9 mouse cellular contexts compared by ENCODE assay signal in genomic region chr9:98697155-98697554, GRCm38 (mm10).
DNase-seq lines count a peak whose midpoint lies in the region; ATAC-seq and TF ChIP-seq lines count a peak whose summit lies in the region.
"Had no signal": no experiment of that assay in that cellular context is flagged by ENCODE, and none has a peak within 500 bp of the region (broad histone marks: within the 10 kb centered on the region; RNA-seq: fewer than 3 reads in every experiment).

No protein-coding gene starts in this region.

- H3K9ac ChIP-seq in forebrain, postnatal 0 days: no peak overlapping the region
- no peak overlapping the region for H3K9ac ChIP-seq in forebrain, embryonic 12.5 days
- H3K9ac ChIP-seq in liver, postnatal 0 days (replicated peaks): no peak overlapping the region
- no peak overlapping the region for H3K9ac ChIP-seq in liver, embryonic 11.5 days (ENCODE audit: low read depth, low read length)

- DNase-seq in forebrain, postnatal 0 days: peak; percentile 9
- DNase-seq in liver, postnatal 0 days: no peak
- no peak for DNase-seq in liver
- DNase-seq in ES-CJ7 (ENCODE audit: low read depth, low spot score): peak; percentile 52
- DNase-seq in embryo, embryonic 9.5 days (ENCODE audit: extremely low spot score): peak; percentile 33
- DNase-seq in retina, embryonic 14.5 days (ENCODE audit: low spot score): no peak
- DNase-seq in liver, embryonic 11.5 days (ENCODE audit: low spot score): no peak
- DNase-seq: thymus, adult 2 months had no signal

- no peaks in the 10 kb centered on the region for H3K36me3 ChIP-seq in forebrain, postnatal 0 days (ENCODE audit: insufficient read depth)
- H3K36me3 ChIP-seq in forebrain, embryonic 12.5 days (replicated peaks): no peaks in the 10 kb centered on the region
- H3K36me3 ChIP-seq in liver, postnatal 0 days (replicated peaks; ENCODE audit: insufficient read depth, low read length): no peaks in the 10 kb centered on the region
- no peaks in the 10 kb centered on the region for H3K36me3 ChIP-seq in liver, embryonic 11.5 days (ENCODE audit: control insufficient read depth, insufficient read depth, low read length)

- TF ChIP-seq EP300 in liver, postnatal 0 days (IDR thresholded peaks at IDR 0.05; ENCODE audit: low read depth): no peak

- H3K27me3 ChIP-seq in forebrain, postnatal 0 days (ENCODE audit: insufficient read depth, low read length): no peaks in the 10 kb centered on the region
- H3K27me3 ChIP-seq in forebrain, embryonic 12.5 days: no peaks in the 10 kb centered on the region
- H3K27me3 ChIP-seq in liver, postnatal 0 days (ENCODE audit: insufficient read depth, low read length): no peaks in the 10 kb centered on the region
- no peaks in the 10 kb centered on the region for H3K27me3 ChIP-seq in liver, embryonic 11.5 days (replicated peaks; ENCODE audit: control insufficient read depth, insufficient read depth, low read length)

- no peaks in the 10 kb centered on the region for H3K9me3 ChIP-seq in forebrain, postnatal 0 days (ENCODE audit: low read length)
- no peaks in the 10 kb centered on the region for H3K9me3 ChIP-seq in forebrain, embryonic 12.5 days
- no peaks in the 10 kb centered on the region for H3K9me3 ChIP-seq in liver, postnatal 0 days (ENCODE audit: low read length)
- H3K9me3 ChIP-seq in liver, embryonic 11.5 days (ENCODE audit: control insufficient read depth, low read length): no peaks in the 10 kb centered on the region

- WGBS in forebrain, postnatal 0 days: 34% methylated on average over 7 of the region's 7 CpGs
- 43% methylated on average over 7 of the region's 7 CpGs for WGBS in forebrain, embryonic 12.5 days
- 40% methylated on average over 7 of the region's 7 CpGs for WGBS in liver, postnatal 0 days (ENCODE audit: insufficient replicate concordance)
- 38% methylated on average over 7 of the region's 7 CpGs for WGBS in liver, embryonic 11.5 days

- H3K27ac ChIP-seq in forebrain, postnatal 0 days (ENCODE audit: low read depth, low read length): no peak overlapping the region
- H3K27ac ChIP-seq in forebrain, embryonic 12.5 days: no peak overlapping the region
- no peak overlapping the region for H3K27ac ChIP-seq in liver, postnatal 0 days (ENCODE audit: low read depth)
- no peak overlapping the region for H3K27ac ChIP-seq in liver, embryonic 11.5 days (ENCODE audit: low read depth, low read length)

- no peak overlapping the region for H3K4me2 ChIP-seq in forebrain, postnatal 0 days (ENCODE audit: low read depth)
- H3K4me2 ChIP-seq in forebrain, embryonic 12.5 days: no peak overlapping the region
- H3K4me2 ChIP-seq in liver, postnatal 0 days (ENCODE audit: low read depth, low read length): no peak overlapping the region
- H3K4me2 ChIP-seq in liver, embryonic 11.5 days: no peak overlapping the region

- H3K4me3 ChIP-seq in forebrain, postnatal 0 days (ENCODE audit: low read depth, low read length): no peak overlapping the region
- H3K4me3 ChIP-seq in forebrain, embryonic 12.5 days (replicated peaks): no peak overlapping the region
- no peak overlapping the region for H3K4me3 ChIP-seq in liver, postnatal 0 days (ENCODE audit: low read depth, low read length)
- H3K4me3 ChIP-seq in liver, embryonic 11.5 days (ENCODE audit: low read depth, low read length): no peak overlapping the region

- TF ChIP-seq CTCF in forebrain, postnatal 0 days (IDR thresholded peaks at IDR 0.05; ENCODE audit: low read depth): peak; percentile 25; the same call in 1 of the 2 replicates
- TF ChIP-seq CTCF in liver, postnatal 0 days (IDR thresholded peaks at IDR 0.05; ENCODE audit: low read depth): peak; percentile 38

- peak; percentile 20; the same call in 1 of the 2 replicates for ATAC-seq in forebrain, postnatal 0 days
- ATAC-seq in forebrain, embryonic 12.5 days (ENCODE audit: low FRiP score): no peak
- ATAC-seq in liver, postnatal 0 days: no peak
- ATAC-seq in liver, embryonic 11.5 days (replicated peaks; ENCODE audit: low FRiP score): no peak

- no peaks in the 10 kb centered on the region for H3K4me1 ChIP-seq in forebrain, postnatal 0 days (ENCODE audit: insufficient read depth)
- H3K4me1 ChIP-seq in forebrain, embryonic 12.5 days: peaks cover 5% of the 10 kb centered on the region; the same call in 1 of the 2 replicates
- no peaks in the 10 kb centered on the region for H3K4me1 ChIP-seq in liver, postnatal 0 days (ENCODE audit: insufficient read depth)
- no peaks in the 10 kb centered on the region for H3K4me1 ChIP-seq in liver, embryonic 11.5 days (replicated peaks; ENCODE audit: control insufficient read depth, insufficient read depth, low read length)

Comparison
In these comparisons a context has a peak if more than half of its experiments do, and no peak if none do; other contexts are left out.
1. DNase-seq: peak in forebrain, postnatal 0 days (single experiment), ES-CJ7 (single experiment) and embryo, embryonic 9.5 days (single experiment); none in liver, postnatal 0 days (single experiment), liver (single experiment), retina, embryonic 14.5 days (single experiment) and liver, embryonic 11.5 days (single experiment).